Mouse (Mus musculus) embryonic fibroblast, embryonic 13.5 days (primary cell): Measurements from ENCODE around the gene Kif6.

Source experiments
- CTCF ChIP-seq: IDR thresholded peaks from 2 replicates; pipeline ENCODE4 v1.5.1; 2011; ENCODE audit warnings: mild to moderate bottlenecking, control low read depth, low read length, moderate library complexity, borderline replicate concordance; ENCODE audit not compliant: insufficient read depth
- POLR2A ChIP-seq: IDR thresholded peaks from 2 replicates; pipeline ENCODE4 v1.6.1; 2011; ENCODE audit warnings: low read depth, mild to moderate bottlenecking, control low read depth, low read length, moderate library complexity

- TF ChIP-seq CTCF (no peak), POLR2A (no peak)
These were observed 319.6 kb downstream of the Kif6 start for GRCm38 (mm10) chr17:49934586-49934985.
